Mouse (Mus musculus): ENCODE results near the gene Rundc1. TPM values are rescaled to one million over a fixed set of nuclear protein-coding genes. Genes with fewer than 3 reads are reported as not detected.

Gene Rundc1
- 10.9 TPM for polyA plus RNA-seq (2014; fragmentation: Illumina TruSeq; extraction: RNeasy Lipid Tissue Mini Kit (QIAGEN cat#74804); ENCODE audit: insufficient read depth, low read depth, low replicate concordance)

GRCm38 (mm10) chr11:101424925-101425813, at the start of gene Rundc1, which contains the start of gene Ptges3l:
Rundc1 (plus strand) TSS chr11:101425085.
Ptges3l (minus strand) TSS chr11:101425333.

GRCm38 (mm10) chr11:101417101-101417855, 7.6 kb upstream of the Rundc1 start, which contains the start of gene Aarsd1:
Aarsd1 (minus strand) TSS chr11:101417615.

GRCm38 (mm10) chr11:101424105-101424851, 607 bp upstream of the Rundc1 start, which contains the start of gene Gm27029:
Gm27029 (minus strand) TSS chr11:101424796.

GRCm38 (mm10) chr11:101442127-101442693, 17.3 kb downstream of the Rundc1 start, which contains the start of gene Rpl27:
Rpl27 (plus strand) TSS chr11:101442298.

GRCm38 (mm10) chr11:101448274-101448746, 23.4 kb downstream of the Rundc1 start, which contains the start of gene Ifi35:
Ifi35 (plus strand) TSS chr11:101448407.

GRCm38 (mm10) chr11:101464211-101465100, 39.6 kb downstream of the Rundc1 start, which contains the start of gene Rnd2:
Rnd2 (plus strand) TSS chr11:101464999.

GRCm38 (mm10) chr11:101465869-101466551, 41.1 kb downstream of the Rundc1 start, which contains the start of gene Vat1:
Vat1 (minus strand) TSS chr11:101466230.

Other genes with a start within 250 kb of the Rundc1 start
- gene Ccr10, start 249.6 kb upstream of the Rundc1 start, polyA plus RNA-seq (2014; fragmentation: Illumina TruSeq; extraction: RNeasy Lipid Tissue Mini Kit (QIAGEN cat#74804); ENCODE audit: insufficient read depth, low read depth, low replicate concordance): 0.13 TPM
- gene Ezh1, start 198.6 kb upstream of the Rundc1 start, polyA plus RNA-seq (2014; fragmentation: Illumina TruSeq; extraction: RNeasy Lipid Tissue Mini Kit (QIAGEN cat#74804); ENCODE audit: insufficient read depth, low read depth, low replicate concordance): 23.4 TPM
- gene Ramp2, start 179.1 kb upstream of the Rundc1 start, polyA plus RNA-seq (2014; fragmentation: Illumina TruSeq; extraction: RNeasy Lipid Tissue Mini Kit (QIAGEN cat#74804); ENCODE audit: insufficient read depth, low read depth, low replicate concordance): 682 TPM
- gene Vps25, start 171.4 kb upstream of the Rundc1 start, polyA plus RNA-seq (2014; fragmentation: Illumina TruSeq; extraction: RNeasy Lipid Tissue Mini Kit (QIAGEN cat#74804); ENCODE audit: insufficient read depth, low read depth, low replicate concordance): 121 TPM
- gene Wnk4, start 164.5 kb upstream of the Rundc1 start, polyA plus RNA-seq (2014; fragmentation: Illumina TruSeq; extraction: RNeasy Lipid Tissue Mini Kit (QIAGEN cat#74804); ENCODE audit: insufficient read depth, low read depth, low replicate concordance): 9.4 TPM
- 0.25 TPM for gene Cntd1, start 146.1 kb upstream of the Rundc1 start, polyA plus RNA-seq (2014; fragmentation: Illumina TruSeq; extraction: RNeasy Lipid Tissue Mini Kit (QIAGEN cat#74804); ENCODE audit: insufficient read depth, low read depth, low replicate concordance)
- 157 TPM for gene Coa3, start 146.0 kb upstream of the Rundc1 start, polyA plus RNA-seq (2014; fragmentation: Illumina TruSeq; extraction: RNeasy Lipid Tissue Mini Kit (QIAGEN cat#74804); ENCODE audit: insufficient read depth, low read depth, low replicate concordance)
- gene Becn1, start 122.8 kb upstream of the Rundc1 start, polyA plus RNA-seq (2014; fragmentation: Illumina TruSeq; extraction: RNeasy Lipid Tissue Mini Kit (QIAGEN cat#74804); ENCODE audit: insufficient read depth, low read depth, low replicate concordance): 89.2 TPM
- gene Psme3, start 108.9 kb upstream of the Rundc1 start, polyA plus RNA-seq (2014; fragmentation: Illumina TruSeq; extraction: RNeasy Lipid Tissue Mini Kit (QIAGEN cat#74804); ENCODE audit: insufficient read depth, low read depth, low replicate concordance): 33.8 TPM
- gene Aoc2, start 100.0 kb upstream of the Rundc1 start, polyA plus RNA-seq (2014; fragmentation: Illumina TruSeq; extraction: RNeasy Lipid Tissue Mini Kit (QIAGEN cat#74804); ENCODE audit: insufficient read depth, low read depth, low replicate concordance): 0.70 TPM
- gene Aoc3, start 94.5 kb upstream of the Rundc1 start, polyA plus RNA-seq (2014; fragmentation: Illumina TruSeq; extraction: RNeasy Lipid Tissue Mini Kit (QIAGEN cat#74804); ENCODE audit: insufficient read depth, low read depth, low replicate concordance): 4.7 TPM
- gene G6pc, start 57.5 kb upstream of the Rundc1 start, polyA plus RNA-seq (2014; fragmentation: Illumina TruSeq; extraction: RNeasy Lipid Tissue Mini Kit (QIAGEN cat#74804); ENCODE audit: insufficient read depth, low read depth, low replicate concordance): not detected
- gene Aarsd1, start 7.5 kb upstream of the Rundc1 start, polyA plus RNA-seq (2014; fragmentation: Illumina TruSeq; extraction: RNeasy Lipid Tissue Mini Kit (QIAGEN cat#74804); ENCODE audit: insufficient read depth, low read depth, low replicate concordance): 26.8 TPM
- 2.7 TPM for gene Gm27029, start 289 bp upstream of the Rundc1 start, polyA plus RNA-seq (2014; fragmentation: Illumina TruSeq; extraction: RNeasy Lipid Tissue Mini Kit (QIAGEN cat#74804); ENCODE audit: insufficient read depth, low read depth, low replicate concordance)
- gene Ptges3l, start 248 bp downstream of the Rundc1 start, polyA plus RNA-seq (2014; fragmentation: Illumina TruSeq; extraction: RNeasy Lipid Tissue Mini Kit (QIAGEN cat#74804); ENCODE audit: insufficient read depth, low read depth, low replicate concordance): 5.4 TPM
- 823 TPM for gene Rpl27, start 17.2 kb downstream of the Rundc1 start, polyA plus RNA-seq (2014; fragmentation: Illumina TruSeq; extraction: RNeasy Lipid Tissue Mini Kit (QIAGEN cat#74804); ENCODE audit: insufficient read depth, low read depth, low replicate concordance)
- 80.7 TPM for gene Ifi35, start 23.3 kb downstream of the Rundc1 start, polyA plus RNA-seq (2014; fragmentation: Illumina TruSeq; extraction: RNeasy Lipid Tissue Mini Kit (QIAGEN cat#74804); ENCODE audit: insufficient read depth, low read depth, low replicate concordance)
- gene Rnd2, start 39.9 kb downstream of the Rundc1 start, polyA plus RNA-seq (2014; fragmentation: Illumina TruSeq; extraction: RNeasy Lipid Tissue Mini Kit (QIAGEN cat#74804); ENCODE audit: insufficient read depth, low read depth, low replicate concordance): 19.0 TPM
- 86.7 TPM for gene Vat1, start 41.1 kb downstream of the Rundc1 start, polyA plus RNA-seq (2014; fragmentation: Illumina TruSeq; extraction: RNeasy Lipid Tissue Mini Kit (QIAGEN cat#74804); ENCODE audit: insufficient read depth, low read depth, low replicate concordance)
- 0.28 TPM for gene Brca1, start 126.9 kb downstream of the Rundc1 start, polyA plus RNA-seq (2014; fragmentation: Illumina TruSeq; extraction: RNeasy Lipid Tissue Mini Kit (QIAGEN cat#74804); ENCODE audit: insufficient read depth, low read depth, low replicate concordance)
- 33.6 TPM for gene Nbr1, start 127.1 kb downstream of the Rundc1 start, polyA plus RNA-seq (2014; fragmentation: Illumina TruSeq; extraction: RNeasy Lipid Tissue Mini Kit (QIAGEN cat#74804); ENCODE audit: insufficient read depth, low read depth, low replicate concordance)
- gene Tmem106a, start 157.2 kb downstream of the Rundc1 start, polyA plus RNA-seq (2014; fragmentation: Illumina TruSeq; extraction: RNeasy Lipid Tissue Mini Kit (QIAGEN cat#74804); ENCODE audit: insufficient read depth, low read depth, low replicate concordance): 12.7 TPM
- gene Gm11634, start 174.2 kb downstream of the Rundc1 start, polyA plus RNA-seq (2014; fragmentation: Illumina TruSeq; extraction: RNeasy Lipid Tissue Mini Kit (QIAGEN cat#74804); ENCODE audit: insufficient read depth, low read depth, low replicate concordance): not detected
- gene Rdm1, start 202.1 kb downstream of the Rundc1 start, polyA plus RNA-seq (2014; fragmentation: Illumina TruSeq; extraction: RNeasy Lipid Tissue Mini Kit (QIAGEN cat#74804); ENCODE audit: insufficient read depth, low read depth, low replicate concordance): 54.6 TPM
- gene Arl4d, start 240.5 kb downstream of the Rundc1 start, polyA plus RNA-seq (2014; fragmentation: Illumina TruSeq; extraction: RNeasy Lipid Tissue Mini Kit (QIAGEN cat#74804); ENCODE audit: insufficient read depth, low read depth, low replicate concordance): 84.0 TPM